Mouse (Mus musculus): ENCODE measurements at regions not wholly inside any gene's neighbourhood (a gene's known extent, or its start where the extent isn't known, plus 50 kb on each side); places are given as distances from the start of the nearest gene placed in this dataset.

- DNase-seq (ENCODE audit: low spot score): no peak
These were observed 174.5 kb upstream of the Syt1 start for GRCm38 (mm10) chr10:109185243-109185642.

- DNase-seq (ENCODE audit: low spot score): no peak
These were observed 169.7 kb upstream of the Syt1 start for GRCm38 (mm10) chr10:109180527-109180926.

- no peak for DNase-seq (ENCODE audit: low spot score)
These were observed 149.9 kb upstream of the Syt1 start for GRCm38 (mm10) chr10:109160730-109161129.

- DNase-seq (ENCODE audit: low spot score): no peak
These were observed 145.0 kb upstream of the Syt1 start for GRCm38 (mm10) chr10:109155768-109156167.

- no peak for DNase-seq (ENCODE audit: low spot score)
These were observed 129.7 kb upstream of the Syt1 start for GRCm38 (mm10) chr10:109140421-109140938.

GRCm38 (mm10) chr10:109136763-109137732 is 126.3 kb upstream of the Syt1 start:
- DNase-seq (ENCODE audit: low spot score): no peak

- DNase-seq (ENCODE audit: low spot score): no peak
These were observed 123.7 kb upstream of the Syt1 start for GRCm38 (mm10) chr10:109134521-109134920.

- DNase-seq (ENCODE audit: low spot score): no peak
These were observed 121.3 kb upstream of the Syt1 start for GRCm38 (mm10) chr10:109132091-109132573.

GRCm38 (mm10) chr10:109129552-109130110 is 118.8 kb upstream of the Syt1 start:
- DNase-seq (ENCODE audit: low spot score): no peak

- no peak for DNase-seq (ENCODE audit: low spot score)
These were observed 118.3 kb upstream of the Syt1 start for GRCm38 (mm10) chr10:109129068-109129467.

GRCm38 (mm10) chr10:109126699-109127098 is 115.9 kb upstream of the Syt1 start:
- DNase-seq (ENCODE audit: low spot score): no peak

- no peak for DNase-seq (ENCODE audit: low spot score)
These were observed 106.4 kb upstream of the Syt1 start for GRCm38 (mm10) chr10:109117143-109117542.

GRCm38 (mm10) chr10:109115013-109115627 is 104.3 kb upstream of the Syt1 start:
- no peak for DNase-seq (ENCODE audit: low spot score)

- no peak for DNase-seq (ENCODE audit: low spot score)
These were observed 95.0 kb upstream of the Syt1 start for GRCm38 (mm10) chr10:109105781-109106180.

- DNase-seq (ENCODE audit: low spot score): no peak
These were observed 81.4 kb upstream of the Syt1 start for GRCm38 (mm10) chr10:109092219-109092618.

GRCm38 (mm10) chr10:109079773-109080172 is 69.0 kb upstream of the Syt1 start:
- no peak for DNase-seq (ENCODE audit: low spot score)

GRCm38 (mm10) chr10:109074218-109074617 is 63.4 kb upstream of the Syt1 start:
- DNase-seq (ENCODE audit: low spot score): no peak
